Mouse (Mus musculus) cerebellum, adult 2 months (tissue): Measurements from ENCODE around the gene S1pr2.

ENCODE experiments used
- CTCF ChIP-seq: fragments of 200-500 bp; IDR thresholded peaks from 2 replicates; pipeline ENCODE4 v1.5.1; 2011; ENCODE audit warnings: low read depth, mild to moderate bottlenecking, control low read depth, low read length, moderate library complexity, borderline replicate concordance; ENCODE audit not compliant: insufficient read depth
- POLR2A ChIP-seq: fragments of 200-500 bp; IDR thresholded peaks from 2 replicates; pipeline ENCODE4 v1.6.1; 2011; ENCODE audit warnings: low read length, control low read depth, borderline replicate concordance; ENCODE audit not compliant: insufficient read depth

- TF ChIP-seq CTCF (no peak), POLR2A (no peak)
Observed at GRCm38 (mm10) chr9:21008007-21008406, 31.4 kb upstream of the S1pr2 start.
